Mouse (Mus musculus): ENCODE measurements around the gene Rnf148. TPM values are rescaled to one million over a fixed set of nuclear protein-coding genes. Genes with fewer than 3 reads are reported as not detected.
A peak's percentile ranks its signal among the peaks of the same experiment; 100 is the strongest.

Gene Rnf148
- not detected for total RNA-seq (2021)
- long read RNA-seq, experiment 1: 0 reads
- long read RNA-seq, experiment 2: 0 reads

- DNase-seq (ENCODE audit: low spot score in 2 of 2): no peak
Measured at GRCm38 (mm10) chr6:23655036-23655435, at the start of gene Rnf148. Rnf148 (minus strand) TSS chr6:23655136.

- no peak for DNase-seq (ENCODE audit: low spot score in 2 of 2)
Measured at GRCm38 (mm10) chr6:23700879-23701278, 45.9 kb upstream of the Rnf148 start.

- DNase-seq (ENCODE audit: low spot score in 2 of 2): no peak
Measured at GRCm38 (mm10) chr6:23678172-23678571, 23.2 kb upstream of the Rnf148 start.

GRCm38 (mm10) chr6:23650205-23650604 is 4.7 kb downstream of the Rnf148 start, which contains the start of gene Rnf133:
Rnf133 (minus strand) TSS chr6:23650305.
- DNase-seq (ENCODE audit: low spot score in 2 of 2): no peak

- DNase-seq (ENCODE audit: low spot score in 2 of 2): no peak
Measured at GRCm38 (mm10) chr6:23648732-23649131, 6.2 kb downstream of the Rnf148 start.

GRCm38 (mm10) chr6:23647627-23648247 is 7.2 kb downstream of the Rnf148 start:
- peak in 1 of 2 experiments; percentile 36 for DNase-seq (ENCODE audit: low spot score in 2 of 2)

- no peak for DNase-seq (ENCODE audit: low spot score in 2 of 2)
Measured at GRCm38 (mm10) chr6:23637081-23637480, 17.9 kb downstream of the Rnf148 start.

GRCm38 (mm10) chr6:23635208-23635607 is 19.7 kb downstream of the Rnf148 start:
- DNase-seq (ENCODE audit: low spot score in 2 of 2): no peak

- DNase-seq (ENCODE audit: low spot score in 2 of 2): no peak
Measured at GRCm38 (mm10) chr6:23634016-23634415, 20.9 kb downstream of the Rnf148 start.

- DNase-seq (ENCODE audit: low spot score in 2 of 2): no peak
Measured at GRCm38 (mm10) chr6:23630465-23630864, 24.5 kb downstream of the Rnf148 start.

Other genes with a start within 250 kb of the Rnf148 start
- gene Rnf133, start 4.8 kb downstream of the Rnf148 start, total RNA-seq (2021): under 1 TPM in 1 of 2 experiments, not detected in 1; 0.20 TPM
- gene Cadps2, start 184.3 kb upstream of the Rnf148 start, total RNA-seq (2021): 1 to 10 TPM; 1.1 to 1.4 TPM

All from gastrocnemius, postnatal 4 days (tissue).